In genomic region chr11:56901201-56901600, GRCm38 (mm10) we compare ENCODE assay signal across 20 mouse cellular contexts.
DNase-seq lines count a peak whose midpoint lies in the region; ATAC-seq and TF ChIP-seq lines count a peak whose summit lies in the region.
"Had no signal": no experiment of that assay in that cellular context is flagged by ENCODE, and none has a peak within 500 bp of the region (broad histone marks: within the 10 kb centered on the region; RNA-seq: fewer than 3 reads in every experiment).

No protein-coding gene starts in this region.

- H3K4me3 ChIP-seq in C2C12 (ENCODE audit: insufficient read depth, poor library complexity, severe bottlenecking) = no peak overlapping the region
- H3K4me3 ChIP-seq in forebrain, embryonic 14.5 days (ENCODE audit: low read depth, low read length) = no peak overlapping the region
- H3K4me3 ChIP-seq in gastrocnemius, adult 2 months = no peak overlapping the region
- H3K4me3 ChIP-seq: embryonic facial prominence, embryonic 10.5 days; embryonic facial prominence, embryonic 12.5 days; forebrain, embryonic 13.5 days had no signal

- 86% methylated on average over 3 of the region's 3 CpGs for WGBS in forebrain, embryonic 14.5 days

- H3ac ChIP-seq in C2C12 (ENCODE audit: control insufficient read depth, insufficient read length, low read depth) = no peak overlapping the region

- no peak overlapping the region for H3K9ac ChIP-seq in forebrain, embryonic 14.5 days (ENCODE audit: low read length)
- H3K9ac ChIP-seq: embryonic facial prominence, embryonic 12.5 days; forebrain, embryonic 13.5 days had no signal

- peak; percentile 2 for DNase-seq in retina, postnatal 1 day
- no peak for DNase-seq in retina, embryonic 14.5 days (ENCODE audit: low spot score)
- peak; percentile 84 for DNase-seq in NIH3T3 (ENCODE audit: low read depth)
- DNase-seq in forebrain, embryonic 14.5 days (ENCODE audit: low spot score) = no peak
- no peak for DNase-seq in spleen, adult 12 weeks (ENCODE audit: low spot score)
- DNase-seq in gastrocnemius, adult 2 months = no peak
- DNase-seq: adrenal gland, adult 2 months; adrenal gland, postnatal 10 days; adrenal gland, postnatal 25 days; B cell, adult 2 months; cerebellum, adult 11-12 months; cerebellum, adult 2 months; cerebellum, adult 9-10 months; cerebellum, postnatal 10 days; cerebellum, postnatal 25 days had no signal

- H3K36me3 ChIP-seq in C2C12 (ENCODE audit: control insufficient read depth, insufficient read depth) = no peaks in the 10 kb centered on the region
- H3K36me3 ChIP-seq in forebrain, embryonic 14.5 days (ENCODE audit: control insufficient read depth, insufficient read depth, low read length) = no peaks in the 10 kb centered on the region
- H3K36me3 ChIP-seq: embryonic facial prominence, embryonic 10.5 days; embryonic facial prominence, embryonic 12.5 days had no signal

- TF ChIP-seq CTCF in C2C12 (IDR thresholded peaks at IDR 0.05; ENCODE audit: control insufficient read depth, insufficient read depth, insufficient read length) = no peak
- TF ChIP-seq CTCF in gastrocnemius, adult 2 months (IDR thresholded peaks at IDR 0.05) = no peak

- no peaks in the 10 kb centered on the region for H3K9me3 ChIP-seq in forebrain, embryonic 14.5 days (replicated peaks; ENCODE audit: control insufficient read depth, low read length)
- H3K9me3 ChIP-seq: embryonic facial prominence, embryonic 10.5 days; embryonic facial prominence, embryonic 12.5 days; forebrain, embryonic 13.5 days had no signal

- no peaks in the 10 kb centered on the region for H3K27me3 ChIP-seq in C2C12 (ENCODE audit: control insufficient read depth, insufficient read depth, insufficient read length)
- H3K27me3 ChIP-seq in forebrain, embryonic 14.5 days (replicated peaks; ENCODE audit: control insufficient read depth, insufficient read depth, low read length) = no peaks in the 10 kb centered on the region
- H3K27me3 ChIP-seq: embryonic facial prominence, embryonic 12.5 days had no signal

- no peak for ATAC-seq in forebrain, embryonic 14.5 days
- ATAC-seq: forebrain, embryonic 13.5 days; forebrain, embryonic 16.5 days had no signal

- intact Hi-C loops in gastrocnemius, adult 2 months (cut with DNase I) = no loop called here

- H3K4me2 ChIP-seq in forebrain, embryonic 14.5 days (ENCODE audit: low read length) = no peak overlapping the region
- H3K4me2 ChIP-seq: embryonic facial prominence, embryonic 12.5 days; forebrain, embryonic 13.5 days had no signal

- no peaks in the 10 kb centered on the region for H3K4me1 ChIP-seq in forebrain, embryonic 14.5 days (ENCODE audit: control insufficient read depth, insufficient read depth, low read length)
- H3K4me1 ChIP-seq: embryonic facial prominence, embryonic 10.5 days; embryonic facial prominence, embryonic 12.5 days had no signal

- H3K79me3 ChIP-seq in C2C12 (ENCODE audit: low read depth) = no peaks in the 10 kb centered on the region

- no peak overlapping the region for H3K27ac ChIP-seq in forebrain, embryonic 14.5 days (ENCODE audit: low read depth, low read length)
- H3K27ac ChIP-seq in gastrocnemius, adult 2 months = no peak overlapping the region
- H3K27ac ChIP-seq: embryonic facial prominence, embryonic 10.5 days; embryonic facial prominence, embryonic 12.5 days; forebrain, embryonic 13.5 days had no signal

- no peaks in the 10 kb centered on the region for H3K79me2 ChIP-seq in C2C12 (ENCODE audit: control insufficient read depth, insufficient read depth)

TF ChIP-seq in C2C12, 6 proteins besides CTCF, POLR2A, EP300 and RAD21:
- TF ChIP-seq FOSL1 (IDR thresholded peaks at IDR 0.05; ENCODE audit: insufficient read depth, low read length, poor library complexity, severe bottlenecking) = peak; percentile 44
- TF ChIP-seq MAX (IDR thresholded peaks at IDR 0.05) = no peak
TF ChIP-seq in C2C12: peak in this region for 1.

Comparison
In these comparisons a context has a peak if more than half of its experiments do, and no peak if none do; other contexts are left out.
1. DNase-seq: peak in retina, postnatal 1 day (single experiment) and NIH3T3 (single experiment); none in retina, embryonic 14.5 days (single experiment), forebrain, embryonic 14.5 days (single experiment), spleen, adult 12 weeks (single experiment) and gastrocnemius, adult 2 months (single experiment).